Mouse (Mus musculus) limb, embryonic 13.5 days (tissue): ENCODE results near the gene Dip2a. TPM values are rescaled to one million over a fixed set of nuclear protein-coding genes. Genes with fewer than 3 reads are reported as not detected.
A peak's percentile ranks its signal among the peaks of the same experiment; 100 is the strongest.

ENCODE experiments used
- ATAC-seq: fragments of 200-750 bp; cut with Nextera tagmentation; 2 replicates; pipeline ENCODE4 v1.8.0; 2017; ENCODE audit warnings: low read depth, moderate number of reproducible peaks, moderate TSS enrichment; ENCODE audit not compliant: low FRiP score
- H3K27ac ChIP-seq: fragments of 300-500 bp; sonication (generic); 2 replicates; pipeline ENCODE4 v1.5.1; 2015; ENCODE audit warnings: inconsistent platforms, mild to moderate bottlenecking, moderate library complexity
- H3K27me3 ChIP-seq: fragments of 300-500 bp; sonication (generic); 2 replicates; pipeline ENCODE4 v1.6.1; 2015; ENCODE audit warnings: mild to moderate bottlenecking, inconsistent platforms
- H3K36me3 ChIP-seq: fragments of 300-500 bp; sonication (generic); 2 replicates; pipeline ENCODE4 v1.6.1; 2015; ENCODE audit warnings: inconsistent platforms, mild to moderate bottlenecking, moderate library complexity
- H3K4me1 ChIP-seq: fragments of 300-500 bp; sonication (generic); 2 replicates; pipeline ENCODE4 v1.6.1; 2015; ENCODE audit warnings: inconsistent platforms
- H3K4me2 ChIP-seq: fragments of 300-500 bp; sonication (generic); replicated peaks from 2 replicates; pipeline ENCODE4 v1.6.1; 2015; ENCODE audit warnings: inconsistent platforms, mild to moderate bottlenecking, moderate library complexity
- H3K4me3 ChIP-seq: fragments of 300-500 bp; sonication (generic); 2 replicates; pipeline ENCODE4 v1.5.1; 2015; ENCODE audit warnings: moderate library complexity, mild to moderate bottlenecking, inconsistent platforms
- H3K9ac ChIP-seq: fragments of 300-500 bp; sonication (generic); 2 replicates; pipeline ENCODE4 v1.6.1; 2015; ENCODE audit warnings: mild to moderate bottlenecking, inconsistent platforms
- H3K9me3 ChIP-seq: fragments of 300-500 bp; sonication (generic); 2 replicates; pipeline ENCODE4 v1.6.1; 2016; ENCODE audit warnings: inconsistent platforms
- WGBS: fragments of 180-500 bp; shearing (Covaris S2); methylation state at CpG from one replicate; pipeline ENCODE4 v1.1.7; 2015; 5-methylcytosine and 5-hydroxymethylcytosine counted together
- polyA plus RNA-seq: library from polyadenylated mRNA; unstranded; fragments of >200 nt; fragmentation: Nextera tagmentation; extraction: Ambion mirVana; gene quantifications from 2 replicates; pipeline ENCODE4 v1.2.1, GENCODE M21; 2015

Dip2a gene
- polyA plus RNA-seq, 1 experiment from 2014 or later: 14.4 TPM

- Histone ChIP-seq H3K9me3 (no peaks in the 10 kb centered on the region), H3K9ac (no peak overlapping the region), H3K4me2 (no peak overlapping the region), H3K4me3 (no peak overlapping the region), H3K4me1 (no peaks in the 10 kb centered on the region), H3K27me3 (no peaks in the 10 kb centered on the region), H3K36me3 (peaks cover 80% of the 10 kb centered on the region), H3K27ac (no peak overlapping the region)
- no peak for ATAC-seq
- 81% methylated on average over 7 of the region's 7 CpGs for WGBS
Observed at GRCm38 (mm10) chr10:76351953-76352352, 6.9 kb upstream of the Dip2a start.

- H3K9me3 ChIP-seq: no peaks in the 10 kb centered on the region
- no peak for ATAC-seq
- peak overlapping the region; percentile 76; the same call in 1 of the 2 replicates for H3K4me3 ChIP-seq
Observed at GRCm38 (mm10) chr10:76346589-76346988, 1.5 kb upstream of the Dip2a start.

GRCm38 (mm10) chr10:76346043-76346491 is 976 bp upstream of the Dip2a start:
- 0 out of 2 replicates have a peak overlapping the region, but pooled peaks have one; percentile 1 for H3K27ac ChIP-seq
- peaks cover 23% of the 10 kb centered on the region for H3K36me3 ChIP-seq
- peak overlapping the region; percentile 39 for H3K9ac ChIP-seq
- WGBS: 6% methylated on average over 8 of the region's 8 CpGs
- no peaks in the 10 kb centered on the region for H3K27me3 ChIP-seq
- H3K4me3 ChIP-seq: peak overlapping the region; percentile 76
- no peak for ATAC-seq
- H3K4me1 ChIP-seq: peaks cover 26% of the 10 kb centered on the region
- H3K9me3 ChIP-seq: no peaks in the 10 kb centered on the region
- H3K4me2 ChIP-seq: peak overlapping the region; percentile 80

More at GRCm38 (mm10) chr10:76346589-76346988, 1.5 kb upstream of the Dip2a start:
- H3K27ac ChIP-seq: 0 out of 2 replicates have a peak overlapping the region, but pooled peaks have one; percentile 1
- 5% methylated on average over 4 of the region's 4 CpGs for WGBS
- peaks cover 26% of the 10 kb centered on the region for H3K4me1 ChIP-seq
- H3K4me2 ChIP-seq: peak overlapping the region; percentile 80
- H3K27me3 ChIP-seq: no peaks in the 10 kb centered on the region
- peaks cover 27% of the 10 kb centered on the region for H3K36me3 ChIP-seq
- peak overlapping the region; percentile 39; the same call in 1 of the 2 replicates for H3K9ac ChIP-seq

DNA sequence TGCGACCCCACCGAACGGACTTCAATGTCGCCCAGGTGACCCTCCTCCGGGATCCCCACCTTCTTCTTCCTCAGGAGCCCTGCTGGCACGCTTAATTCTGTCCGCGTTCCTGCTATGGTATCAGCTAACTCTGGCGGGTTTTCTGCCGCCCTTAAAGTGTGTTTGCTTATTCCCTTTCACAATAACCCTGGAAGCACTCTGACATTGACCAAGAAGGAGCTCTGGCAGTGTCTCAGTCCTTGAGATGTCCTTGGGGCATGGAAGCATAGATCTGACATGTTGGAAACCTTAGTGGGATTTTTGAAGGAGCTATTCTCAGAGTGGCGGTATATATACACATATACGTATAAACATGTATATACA is 430 bp upstream of the Dip2a start:
- ATAC-seq: 0 out of 2 replicates have a peak, but pooled peaks have one; percentile 17
- Histone ChIP-seq H3K9me3 (no peaks in the 10 kb centered on the region), H3K4me3 (peak overlapping the region; percentile 76), H3K36me3 (peaks cover 18% of the 10 kb centered on the region), H3K27ac (no peak overlapping the region; the same call in 1 of the 2 replicates), H3K9ac (peak overlapping the region; percentile 87), H3K4me2 (peak overlapping the region; percentile 80), H3K4me1 (peaks cover 26% of the 10 kb centered on the region), H3K27me3 (no peaks in the 10 kb centered on the region)
- WGBS: 5% methylated on average over 12 of the region's 12 CpGs

- Histone ChIP-seq H3K4me3 (no peak overlapping the region), H3K27ac (no peak overlapping the region), H3K4me2 (no peak overlapping the region), H3K27me3 (no peaks in the 10 kb centered on the region), H3K9me3 (no peaks in the 10 kb centered on the region), H3K4me1 (no peaks in the 10 kb centered on the region; the same call in 1 of the 2 replicates), H3K9ac (no peak overlapping the region), H3K36me3 (no peaks in the 10 kb centered on the region; the same call in 1 of the 2 replicates)
- ATAC-seq: no peak
- 46% methylated on average over 4 of the region's 4 CpGs for WGBS
Observed at GRCm38 (mm10) chr10:76334350-76334749, 10.7 kb downstream of the Dip2a start.

GRCm38 (mm10) chr10:76332040-76332439 is 13.1 kb downstream of the Dip2a start:
- Histone ChIP-seq H3K27me3 (no peaks in the 10 kb centered on the region), H3K9ac (no peak overlapping the region), H3K4me1 (no peaks in the 10 kb centered on the region; the same call in 1 of the 2 replicates), H3K9me3 (no peaks in the 10 kb centered on the region), H3K36me3 (peaks cover 4% of the 10 kb centered on the region), H3K27ac (no peak overlapping the region), H3K4me3 (no peak overlapping the region), H3K4me2 (no peak overlapping the region)
- WGBS: 78% methylated on average over 2 of the region's 2 CpGs
- ATAC-seq: no peak

DNA sequence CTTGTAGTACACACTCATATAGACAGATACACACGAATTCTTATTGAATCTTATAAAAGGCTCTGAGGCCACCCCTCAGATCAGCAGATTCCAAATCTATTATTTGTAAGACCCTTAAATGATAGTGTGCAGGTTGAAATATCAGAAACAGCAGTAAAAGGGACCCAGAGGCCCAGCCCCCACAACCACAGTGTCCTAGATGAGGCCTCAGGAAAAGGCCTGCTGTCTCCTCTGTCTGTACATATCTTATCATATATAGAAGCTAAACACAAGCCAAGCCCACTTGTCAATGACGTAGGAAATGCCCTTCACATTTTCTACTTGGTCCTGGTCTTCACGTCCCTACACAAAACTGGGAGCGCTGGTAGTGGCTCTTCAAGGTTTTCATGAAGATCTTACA is 16.0 kb downstream of the Dip2a start:
- H3K36me3 ChIP-seq: peaks cover 7% of the 10 kb centered on the region
- ATAC-seq: no peak
- H3K27me3 ChIP-seq: no peaks in the 10 kb centered on the region
- WGBS: 89% methylated on average over 4 of the region's 4 CpGs
- no peak overlapping the region for H3K9ac ChIP-seq
- H3K27ac ChIP-seq: no peak overlapping the region
- H3K4me3 ChIP-seq: no peak overlapping the region
- no peaks in the 10 kb centered on the region for H3K9me3 ChIP-seq
- no peaks in the 10 kb centered on the region; the same call in 1 of the 2 replicates for H3K4me1 ChIP-seq
- no peak overlapping the region for H3K4me2 ChIP-seq

DNA sequence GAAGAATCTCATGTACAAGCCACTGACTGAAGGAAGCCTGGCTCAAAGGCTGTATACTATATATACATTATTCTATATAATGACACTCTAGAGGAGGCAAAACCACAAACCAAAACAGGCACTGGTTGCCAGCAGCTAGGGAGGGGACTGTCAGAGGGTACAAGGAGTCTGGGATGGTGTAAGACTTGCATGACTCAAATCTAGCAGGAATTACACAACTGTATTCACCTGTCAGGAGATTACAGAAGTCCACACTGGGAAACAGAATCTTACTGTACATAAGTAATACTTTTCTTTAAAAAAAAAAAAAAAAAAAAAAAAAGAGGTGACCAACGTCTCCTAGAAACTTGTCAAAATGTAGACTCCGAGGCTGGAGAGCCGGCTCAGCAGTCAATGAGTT is 16.5 kb downstream of the Dip2a start:
- Histone ChIP-seq H3K4me2 (no peak overlapping the region), H3K4me1 (no peaks in the 10 kb centered on the region), H3K36me3 (peaks cover 7% of the 10 kb centered on the region), H3K9me3 (no peaks in the 10 kb centered on the region), H3K27me3 (no peaks in the 10 kb centered on the region), H3K27ac (no peak overlapping the region), H3K4me3 (no peak overlapping the region), H3K9ac (no peak overlapping the region)
- WGBS: 93% methylated on average over 3 of the region's 3 CpGs
- ATAC-seq: no peak

DNA sequence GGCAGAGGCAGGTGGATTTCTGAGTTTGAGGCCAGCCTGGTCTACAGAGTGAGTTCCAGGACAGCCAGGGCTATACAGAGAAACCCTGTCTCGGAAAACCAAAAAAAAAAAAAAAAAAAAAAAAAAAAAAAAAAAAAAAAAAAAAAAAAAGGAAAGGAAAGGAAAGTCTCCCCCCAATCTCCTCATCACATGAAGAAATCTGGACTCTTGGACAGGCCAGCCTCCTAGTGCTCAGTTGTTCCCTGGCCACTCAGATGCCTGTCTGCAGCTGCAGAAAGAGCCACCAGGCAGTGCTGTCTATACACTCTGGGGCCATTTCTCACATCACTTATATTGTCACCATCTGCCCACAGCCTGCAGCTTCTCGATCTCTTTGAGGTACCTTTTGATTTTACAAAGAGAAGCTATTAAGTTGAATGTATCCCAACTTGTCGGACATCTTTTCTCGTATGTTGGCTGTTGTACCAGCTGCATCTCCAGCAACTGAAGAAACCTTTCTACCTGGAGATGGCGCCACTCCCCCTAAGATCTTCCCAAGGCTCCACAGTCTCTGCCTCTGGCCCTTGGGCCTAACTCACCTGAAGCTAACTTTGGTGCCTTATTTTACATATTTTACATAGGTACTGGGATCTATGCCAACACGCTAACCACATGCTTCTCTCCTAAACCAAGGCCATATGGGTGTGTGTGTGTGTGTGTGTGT is 18.6 kb downstream of the Dip2a start:
- ATAC-seq: no peak
- H3K27me3 ChIP-seq: no peaks in the 10 kb centered on the region
- H3K4me1 ChIP-seq: no peaks in the 10 kb centered on the region
- no peak overlapping the region for H3K9ac ChIP-seq
- H3K4me3 ChIP-seq: no peak overlapping the region
- H3K4me2 ChIP-seq: no peak overlapping the region
- no peaks in the 10 kb centered on the region for H3K9me3 ChIP-seq
- WGBS: 78% methylated on average over 6 of the region's 6 CpGs
- H3K27ac ChIP-seq: no peak overlapping the region
- H3K36me3 ChIP-seq: peaks cover 9% of the 10 kb centered on the region

GRCm38 (mm10) chr10:76317623-76318022 is 27.5 kb downstream of the Dip2a start:
- H3K4me3 ChIP-seq: no peak overlapping the region
- no peaks in the 10 kb centered on the region for H3K9me3 ChIP-seq
- H3K27ac ChIP-seq: no peak overlapping the region
- no peak for ATAC-seq
- H3K27me3 ChIP-seq: no peaks in the 10 kb centered on the region
- 87% methylated on average over 12 of the region's 12 CpGs for WGBS
- no peaks in the 10 kb centered on the region for H3K4me1 ChIP-seq
- H3K9ac ChIP-seq: no peak overlapping the region
- peaks cover 62% of the 10 kb centered on the region for H3K36me3 ChIP-seq
- no peak overlapping the region for H3K4me2 ChIP-seq

DNA sequence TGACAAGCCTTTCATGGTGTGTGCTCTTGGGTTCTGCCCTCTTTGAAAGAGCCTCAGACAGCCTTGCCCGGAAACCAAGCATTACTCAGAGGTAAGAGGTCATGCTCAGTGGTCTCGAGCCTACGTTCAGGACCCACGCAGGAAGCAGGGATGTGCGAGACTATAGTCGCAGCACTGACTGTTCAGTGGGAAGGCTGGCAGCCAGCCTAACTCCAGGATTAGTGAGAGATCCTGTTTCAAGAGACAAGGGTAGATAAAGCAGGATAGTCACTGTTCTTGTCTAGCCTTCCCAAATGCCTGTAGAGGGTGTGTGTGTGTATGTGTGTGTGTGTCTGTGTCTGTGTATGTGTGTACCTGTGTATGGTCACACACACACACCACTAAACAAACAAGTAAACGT is 28.9 kb downstream of the Dip2a start:
- no peak for ATAC-seq
- Histone ChIP-seq H3K9me3 (no peaks in the 10 kb centered on the region), H3K9ac (no peak overlapping the region), H3K36me3 (peaks cover 65% of the 10 kb centered on the region), H3K27ac (no peak overlapping the region), H3K4me3 (no peak overlapping the region), H3K4me2 (no peak overlapping the region), H3K27me3 (no peaks in the 10 kb centered on the region), H3K4me1 (no peaks in the 10 kb centered on the region)
- WGBS: 85% methylated on average over 7 of the region's 7 CpGs

GRCm38 (mm10) chr10:76306738-76307137 is 38.4 kb downstream of the Dip2a start:
- Histone ChIP-seq H3K9ac (no peak overlapping the region), H3K4me3 (no peak overlapping the region), H3K36me3 (peaks cover 65% of the 10 kb centered on the region), H3K4me2 (no peak overlapping the region), H3K4me1 (no peaks in the 10 kb centered on the region), H3K27ac (no peak overlapping the region), H3K9me3 (no peaks in the 10 kb centered on the region), H3K27me3 (no peaks in the 10 kb centered on the region)
- 84% methylated on average over 9 of the region's 9 CpGs for WGBS
- ATAC-seq: no peak

- Histone ChIP-seq H3K9ac (no peak overlapping the region), H3K9me3 (no peaks in the 10 kb centered on the region), H3K27me3 (no peaks in the 10 kb centered on the region), H3K4me3 (no peak overlapping the region), H3K27ac (no peak overlapping the region), H3K4me1 (no peaks in the 10 kb centered on the region), H3K4me2 (no peak overlapping the region), H3K36me3 (peaks cover 77% of the 10 kb centered on the region)
- WGBS: 93% methylated on average over 5 of the region's 5 CpGs
- ATAC-seq: no peak
Observed at GRCm38 (mm10) chr10:76300133-76300532, 45.0 kb downstream of the Dip2a start.
